Mouse (Mus musculus): ENCODE measurements around the gene Iqgap2.

The Iqgap2 gene

GRCm38 (mm10) chr13:95712570-95713268 is 179.0 kb downstream of the Iqgap2 start:
- no peak for DNase-seq (ENCODE audit: low spot score in 2 of 2)

DNA sequence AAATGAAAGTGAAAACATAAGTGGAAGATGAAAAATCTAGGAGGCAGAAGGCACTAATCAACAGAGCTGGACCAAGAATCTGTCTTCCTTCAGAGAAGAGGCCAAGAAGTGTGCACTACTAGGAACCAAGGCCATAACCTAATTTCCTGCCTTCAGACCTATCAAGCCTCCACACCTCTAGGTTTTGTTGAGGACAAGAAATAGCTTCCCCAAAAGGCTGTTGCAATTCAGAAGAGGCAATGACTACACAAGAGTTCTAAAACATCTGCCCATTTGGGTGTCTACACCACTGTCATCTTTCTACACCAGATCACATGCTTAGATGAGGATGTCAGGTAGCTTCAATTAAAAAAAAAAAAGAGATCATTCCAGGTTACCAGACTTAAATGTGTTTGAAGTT is 179.7 kb downstream of the Iqgap2 start:
- no peak for DNase-seq (ENCODE audit: low spot score in 2 of 2)

DNA sequence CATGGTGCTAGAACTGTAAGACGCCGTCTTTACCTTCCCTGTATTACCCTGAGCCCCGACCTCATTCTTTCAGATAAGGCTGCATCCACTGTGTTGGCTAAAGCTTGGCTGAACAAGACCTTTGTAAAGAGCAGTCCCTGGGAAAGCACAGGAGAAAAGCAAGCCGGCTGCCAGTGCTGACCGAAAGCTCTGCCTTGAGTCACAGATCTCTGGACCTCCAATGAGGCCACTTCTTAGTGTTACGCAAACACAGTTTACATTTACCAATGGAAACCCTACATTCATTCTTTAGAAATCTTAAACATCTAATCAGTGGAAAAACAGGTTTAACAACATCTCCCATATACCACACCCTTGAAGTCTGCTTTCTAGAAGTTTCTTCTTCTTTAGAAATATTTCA is 186.1 kb downstream of the Iqgap2 start:
- DNase-seq (ENCODE audit: low spot score in 2 of 2) = no peak

GRCm38 (mm10) chr13:95703376-95703775 is 188.3 kb downstream of the Iqgap2 start:
- no peak for DNase-seq (ENCODE audit: low spot score in 2 of 2)

DNA sequence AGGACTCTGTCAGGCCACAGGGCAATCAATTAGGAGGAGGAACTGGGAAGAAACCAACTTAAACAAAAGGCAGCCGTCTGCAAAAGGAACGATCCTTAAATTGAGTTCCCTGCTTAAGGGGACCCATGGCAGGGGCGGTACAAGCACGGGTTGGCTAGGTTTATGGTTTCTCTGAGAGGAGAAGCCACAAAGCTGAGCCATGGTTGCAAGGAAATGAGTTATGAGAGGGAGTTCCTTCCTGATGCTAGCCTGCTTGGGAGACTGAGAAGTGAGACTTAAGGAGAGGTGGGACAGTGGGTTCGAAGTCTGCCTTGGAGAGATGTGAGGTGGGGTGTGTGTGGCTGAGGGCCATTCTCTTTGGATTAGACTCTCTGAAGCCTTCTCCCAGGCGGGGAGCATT is 193.8 kb downstream of the Iqgap2 start:
- no peak for DNase-seq (ENCODE audit: low spot score in 2 of 2)

DNA sequence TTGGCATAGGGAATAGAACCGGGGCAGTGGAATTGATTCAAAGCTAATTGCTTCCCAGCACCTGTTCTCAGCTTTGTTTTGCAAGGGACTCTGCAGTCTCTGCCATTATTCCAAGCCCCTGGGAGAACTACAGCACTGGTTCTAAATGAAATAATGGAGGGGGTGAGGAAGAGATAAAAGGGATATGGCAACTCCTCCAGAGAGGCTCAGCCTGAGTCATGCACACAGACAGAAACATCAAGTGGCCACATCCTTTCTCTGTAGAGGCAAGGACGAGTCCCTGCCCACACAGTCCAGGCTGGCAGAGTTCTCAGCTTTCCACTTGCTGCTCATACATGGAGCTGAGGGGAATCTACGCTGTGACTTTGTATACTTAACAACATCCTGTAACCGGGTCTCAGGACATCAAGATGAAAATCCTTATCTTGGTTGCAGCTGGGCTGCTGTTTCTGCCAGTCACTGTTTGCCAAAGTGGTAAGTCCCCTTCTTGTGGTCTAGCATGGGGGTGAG is 195.0 kb downstream of the Iqgap2 start, which contains the start of gene F2rl2:
TSS of gene F2rl2 (plus strand) at position 200 of the 510 bp plus-strand sequence.
- DNase-seq (ENCODE audit: low spot score in 2 of 2) = no peak

GRCm38 (mm10) chr13:95696120-95696653 is 195.5 kb downstream of the Iqgap2 start:
- no peak for DNase-seq (ENCODE audit: low spot score in 2 of 2)

GRCm38 (mm10) chr13:95692201-95692600 is 199.5 kb downstream of the Iqgap2 start:
- no peak for DNase-seq (ENCODE audit: low spot score in 2 of 2)

- DNase-seq (ENCODE audit: low spot score in 2 of 2) = peak in 1 of 2 experiments; percentile 26
Measured at GRCm38 (mm10) chr13:95688576-95688975, 203.1 kb downstream of the Iqgap2 start.

GRCm38 (mm10) chr13:95685736-95686135 is 206.0 kb downstream of the Iqgap2 start:
- peak; percentile 86 for DNase-seq (ENCODE audit: low spot score in 2 of 2)

DNA sequence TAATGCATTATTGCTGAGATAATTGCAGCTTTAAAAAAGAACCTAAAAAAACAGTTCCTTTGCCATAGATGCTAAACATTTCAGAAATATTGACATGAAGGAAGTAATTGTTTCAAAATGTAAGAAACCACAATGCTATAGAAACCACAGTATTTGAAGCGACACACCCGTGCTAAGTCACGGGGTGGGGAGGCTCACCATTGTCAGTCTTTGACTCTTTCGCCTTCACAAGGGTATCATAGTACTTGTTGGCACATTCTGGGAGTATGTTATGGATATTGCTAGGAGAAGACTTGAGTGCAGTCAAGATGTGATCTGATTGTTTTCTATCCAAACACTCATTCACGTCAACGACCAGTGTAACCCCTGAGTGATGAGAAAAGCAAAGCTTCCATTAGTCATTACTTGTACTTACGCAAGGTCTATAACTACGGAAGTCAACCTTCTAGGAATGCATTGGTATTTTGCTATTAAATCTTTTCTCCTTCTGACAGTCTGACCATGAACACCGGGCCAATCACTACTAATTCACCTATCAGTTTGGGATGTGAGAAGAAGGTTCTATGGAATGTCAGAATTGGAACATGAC is 207.0 kb downstream of the Iqgap2 start:
- DNase-seq (ENCODE audit: low spot score in 2 of 2) = peak; percentile 14 to 37

DNA sequence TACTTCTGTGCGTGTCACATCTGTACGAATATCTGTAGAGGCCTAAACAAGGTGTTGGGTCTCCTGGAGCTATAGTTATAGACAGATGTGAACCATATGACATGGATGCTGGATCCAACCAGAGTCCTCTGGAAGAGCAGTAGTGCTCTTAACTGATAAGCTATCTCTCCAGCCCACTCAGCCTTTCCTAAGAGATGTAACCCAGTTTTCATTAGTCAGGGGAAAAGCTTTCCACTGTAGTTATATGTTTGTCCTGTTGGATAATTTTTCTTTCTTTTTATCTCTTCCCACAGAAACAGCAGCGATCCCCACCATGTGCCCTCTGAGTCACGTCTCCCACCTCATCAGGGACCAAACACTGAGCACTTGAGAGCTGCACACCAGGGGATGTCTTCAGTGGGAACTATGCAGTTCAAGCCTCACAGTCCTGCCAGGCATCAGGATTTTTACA is 212.2 kb downstream of the Iqgap2 start:
- peak; percentile 16 to 48 for DNase-seq (ENCODE audit: low spot score in 2 of 2)

DNA sequence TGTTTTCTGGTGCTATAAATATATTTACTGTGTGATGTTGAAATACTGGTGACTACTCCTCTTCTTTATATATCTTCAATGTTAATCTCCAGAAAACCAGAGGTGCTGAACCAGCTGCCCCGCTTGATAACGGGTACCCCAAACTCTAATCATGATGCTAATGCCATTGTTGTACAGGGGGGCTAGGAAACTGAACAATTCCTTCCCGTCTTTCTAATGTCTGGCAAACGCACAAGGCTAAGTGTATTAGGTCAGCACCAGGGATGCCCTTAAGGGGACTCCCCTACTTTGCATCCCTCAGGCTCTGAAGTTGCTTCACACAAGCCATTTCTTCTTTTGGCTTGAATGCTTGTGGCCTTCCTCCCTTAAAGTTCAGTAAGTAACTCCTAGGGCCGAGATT is 212.6 kb downstream of the Iqgap2 start:
- DNase-seq (ENCODE audit: low spot score in 2 of 2) = peak; percentile 10 to 32

DNA sequence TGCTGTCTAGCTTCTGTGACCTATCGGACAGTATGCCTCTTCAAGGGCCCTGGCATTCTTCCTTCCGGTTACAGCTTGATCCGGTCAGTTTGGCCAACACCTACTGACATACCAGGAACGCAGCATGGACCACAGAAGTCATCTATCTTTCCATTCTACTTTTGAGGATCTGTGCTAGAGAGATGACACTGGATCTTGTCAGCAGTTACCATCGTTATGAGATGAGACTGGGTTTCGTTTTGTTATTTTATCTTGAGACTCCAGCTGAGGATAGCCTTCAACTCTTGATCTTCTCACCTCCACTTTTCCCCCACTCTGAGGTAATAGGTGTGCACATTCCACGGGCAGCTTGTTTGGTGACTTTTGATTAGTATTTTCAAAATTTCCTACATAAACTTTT is 219.3 kb downstream of the Iqgap2 start:
- DNase-seq (ENCODE audit: low spot score in 2 of 2) = no peak

GRCm38 (mm10) chr13:95671108-95671897 is 220.4 kb downstream of the Iqgap2 start:
- peak; percentile 32 to 57 for DNase-seq (ENCODE audit: low spot score in 2 of 2)

DNA sequence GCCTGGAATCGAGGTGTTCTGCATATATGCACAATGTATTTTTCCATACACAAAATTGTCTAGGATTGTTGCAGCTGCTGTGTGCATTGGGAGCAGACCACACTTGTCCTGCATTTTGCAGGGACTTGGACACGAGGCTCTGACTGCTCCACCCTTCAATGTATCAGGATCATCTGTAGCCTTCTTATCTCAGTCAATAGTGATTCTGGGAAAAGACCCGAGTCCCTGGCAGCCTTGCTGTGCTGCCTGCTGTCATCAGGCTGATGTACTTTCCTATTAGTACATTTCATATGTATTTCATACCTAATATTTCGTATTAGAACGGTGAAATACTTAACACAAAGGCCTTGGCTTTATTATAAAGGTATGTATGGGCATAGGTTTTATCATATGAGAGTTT is 221.2 kb downstream of the Iqgap2 start:
- DNase-seq (ENCODE audit: low spot score in 2 of 2) = no peak

- no peak for DNase-seq (ENCODE audit: low spot score in 2 of 2)
Measured at GRCm38 (mm10) chr13:95667260-95667659, 224.5 kb downstream of the Iqgap2 start.

- no peak for DNase-seq (ENCODE audit: low spot score in 2 of 2)
Measured at GRCm38 (mm10) chr13:95665644-95666356, 225.9 kb downstream of the Iqgap2 start.

- DNase-seq (ENCODE audit: low spot score in 2 of 2) = no peak
Measured at GRCm38 (mm10) chr13:95663834-95664233, 227.9 kb downstream of the Iqgap2 start.

- DNase-seq (ENCODE audit: low spot score in 2 of 2) = no peak
Measured at GRCm38 (mm10) chr13:95659432-95659831, 232.3 kb downstream of the Iqgap2 start.

- DNase-seq (ENCODE audit: low spot score in 2 of 2) = no peak
Measured at GRCm38 (mm10) chr13:95657171-95657570, 234.6 kb downstream of the Iqgap2 start.

Data from spleen, postnatal 36 days (tissue).